Mouse (Mus musculus) activated CD4-positive, CD25-positive, alpha-beta regulatory T cell, adult 9 weeks (primary cell): Measurements from ENCODE around the gene Uqcc2. TPM values are rescaled to one million over a fixed set of nuclear protein-coding genes. Genes with fewer than 3 reads are reported as not detected.

Experiments used
- polyA plus RNA-seq: library from polyadenylated mRNA; unstranded; fragments of 100-300 nt; shearing (Covaris generic); gene quantifications from one replicate; pipeline ENCODE4 v1.2.1, GENCODE M21; 2017

The Uqcc2 gene
- 117 TPM for polyA plus RNA-seq

GRCm38 (mm10) chr17:27133551-27134141, at the start of gene Uqcc2:
Gene Uqcc2, minus strand, starts transcription at chr17:27133916.

GRCm38 (mm10) chr17:27167545-27167944, 33.8 kb upstream of the Uqcc2 start, which contains the start of gene Ip6k3:
Gene Ip6k3, minus strand, starts transcription at chr17:27167795.

Other genes starting within 250 kb of the Uqcc2 start
- gene Kifc5b, start 216.8 kb downstream of the Uqcc2 start, polyA plus RNA-seq = 1.6 TPM
- 125 TPM for gene Phf1, start 200.9 kb downstream of the Uqcc2 start, polyA plus RNA-seq
- 174 TPM for gene Cuta, start 194.3 kb downstream of the Uqcc2 start, polyA plus RNA-seq
- not detected for gene Syngap1, start 192.7 kb downstream of the Uqcc2 start, polyA plus RNA-seq
- 21.2 TPM for gene Zbtb9, start 160.7 kb downstream of the Uqcc2 start, polyA plus RNA-seq
- 3.2 TPM for gene Bak1, start 104.9 kb downstream of the Uqcc2 start, polyA plus RNA-seq
- gene Itpr3, start 76.6 kb downstream of the Uqcc2 start, polyA plus RNA-seq = 15.2 TPM
- not detected for gene Ip6k3, start 33.9 kb upstream of the Uqcc2 start, polyA plus RNA-seq
- 11.7 TPM for gene Lemd2, start 70.6 kb upstream of the Uqcc2 start, polyA plus RNA-seq